Mouse (Mus musculus) kidney, postnatal 10 days (tissue): ENCODE data around the gene Gm1043.

Source experiments
- DNase-seq: peaks from one replicate; pipeline ENCODE4 v3.0.0; 2021; ENCODE audit warnings: mixed read lengths

Gm1043 gene

DNA sequence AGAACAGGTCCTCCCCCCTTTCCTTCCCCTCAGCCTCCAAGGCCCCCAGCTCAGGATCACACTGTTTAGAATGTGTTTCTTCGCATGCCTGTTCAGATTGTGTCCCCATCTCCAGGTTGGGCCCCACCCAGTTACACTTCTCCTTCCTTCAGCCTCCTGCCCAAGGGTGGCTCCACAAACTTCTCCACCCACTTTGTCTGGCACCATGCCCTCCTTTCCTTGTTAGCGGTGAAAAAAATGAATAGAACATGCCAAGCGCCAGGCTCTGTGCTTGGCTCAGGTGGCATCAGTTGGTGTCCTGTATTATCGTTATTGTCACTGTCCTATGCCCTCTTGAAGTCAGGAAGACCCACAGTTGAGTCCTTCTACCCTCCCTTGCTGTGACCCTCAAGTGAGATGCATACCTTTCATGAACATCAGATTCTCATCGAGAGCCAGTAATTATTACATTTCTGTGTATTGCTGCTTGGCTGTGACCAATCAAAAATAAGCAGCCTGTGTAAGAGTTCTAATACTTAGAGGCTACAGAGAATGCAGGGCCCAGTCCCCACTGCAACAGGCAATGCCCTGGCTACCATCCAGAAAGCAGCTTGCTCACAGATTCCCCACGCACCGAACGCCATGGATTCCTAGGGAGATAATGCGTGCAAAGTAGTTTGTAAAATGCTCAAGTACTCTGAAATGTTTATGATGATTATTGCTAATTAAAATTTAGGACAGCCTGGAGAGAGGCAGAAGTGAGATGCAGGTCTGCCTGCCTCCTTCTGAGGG is 128.0 kb downstream of the Gm1043 start:
- no peak for DNase-seq

DNA sequence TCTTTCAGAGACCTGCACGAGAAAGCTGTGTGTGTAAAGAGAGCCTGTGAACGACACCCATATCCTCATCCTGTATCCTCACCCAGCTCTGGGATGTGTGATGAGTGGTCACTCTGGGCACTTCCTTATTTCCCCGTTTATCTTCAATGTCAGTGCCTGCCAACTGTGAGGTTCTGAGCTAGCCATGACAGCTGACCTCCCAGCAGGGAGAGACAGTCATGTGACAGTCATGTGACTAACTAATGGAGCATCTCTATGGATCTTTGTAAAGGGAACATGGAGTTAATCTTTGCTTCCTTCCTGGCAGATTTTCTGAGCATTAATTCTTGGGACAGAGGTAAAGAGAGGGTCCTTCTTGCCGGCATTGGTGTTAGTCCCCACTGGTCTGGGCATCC is 128.5 kb downstream of the Gm1043 start:
- DNase-seq = no peak

- no peak for DNase-seq
These were observed 129.4 kb downstream of the Gm1043 start for GRCm38 (mm10) chr5:37214614-37215013.

GRCm38 (mm10) chr5:37215276-37215675 is 130.1 kb downstream of the Gm1043 start:
- DNase-seq = no peak

DNA sequence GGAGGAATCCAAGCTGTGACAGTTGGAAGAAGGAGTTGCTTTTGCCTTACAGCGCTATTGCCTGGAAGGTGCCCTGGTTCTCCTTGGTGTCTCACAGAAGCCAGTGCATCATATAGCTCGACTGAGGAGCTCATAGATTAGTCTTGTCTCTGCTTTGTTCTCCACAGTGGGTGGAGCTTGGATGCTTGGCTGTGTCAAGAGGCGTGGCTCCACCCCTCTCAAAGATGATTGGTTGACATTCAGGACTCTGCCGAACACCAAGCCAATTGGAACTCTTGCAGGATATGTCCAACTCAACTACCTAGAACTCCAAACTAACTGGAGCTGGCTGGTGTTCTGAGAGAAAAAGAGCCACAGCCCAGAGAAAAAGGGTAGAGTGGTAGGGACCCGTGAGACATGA is 134.4 kb downstream of the Gm1043 start:
- DNase-seq = no peak

DNA sequence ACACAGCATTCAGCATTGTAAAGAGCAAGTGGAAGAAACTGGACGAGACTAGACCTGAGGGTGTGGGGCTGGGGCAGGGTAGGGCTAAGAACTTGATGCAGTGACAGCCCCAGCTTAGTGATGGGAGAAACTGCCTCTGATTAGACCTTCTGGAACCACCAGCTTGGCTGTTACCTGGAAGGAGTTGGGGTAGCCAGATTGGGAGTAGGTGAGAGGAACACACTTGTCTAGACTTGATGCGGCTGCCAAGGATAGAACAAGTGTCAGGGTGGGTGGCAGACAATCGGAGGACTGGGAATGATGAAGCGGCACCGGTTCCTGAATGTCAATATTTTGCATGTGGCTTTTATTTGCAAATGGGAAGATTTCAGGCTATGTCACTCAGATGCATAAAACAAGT is 135.4 kb downstream of the Gm1043 start:
- DNase-seq = no peak

DNA sequence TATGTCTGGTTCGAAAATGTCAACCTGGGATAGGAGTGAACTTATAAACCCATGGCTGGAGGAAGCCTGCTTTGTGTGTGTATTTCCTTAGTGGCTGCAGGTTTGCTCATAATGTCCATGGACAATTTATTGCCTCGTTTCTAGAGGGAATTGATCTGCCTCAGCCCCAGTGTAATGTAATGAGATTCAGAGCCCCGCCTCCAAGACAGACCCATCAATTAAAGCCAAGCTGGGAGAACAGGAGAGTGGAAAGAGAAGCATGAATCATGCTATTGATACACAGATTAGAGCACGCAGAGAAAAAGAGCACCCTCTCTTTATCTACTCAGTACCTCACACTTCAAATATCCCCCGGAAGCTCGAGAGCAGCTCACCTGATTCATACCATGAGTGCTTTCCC is 136.4 kb downstream of the Gm1043 start:
- DNase-seq = no peak

DNA sequence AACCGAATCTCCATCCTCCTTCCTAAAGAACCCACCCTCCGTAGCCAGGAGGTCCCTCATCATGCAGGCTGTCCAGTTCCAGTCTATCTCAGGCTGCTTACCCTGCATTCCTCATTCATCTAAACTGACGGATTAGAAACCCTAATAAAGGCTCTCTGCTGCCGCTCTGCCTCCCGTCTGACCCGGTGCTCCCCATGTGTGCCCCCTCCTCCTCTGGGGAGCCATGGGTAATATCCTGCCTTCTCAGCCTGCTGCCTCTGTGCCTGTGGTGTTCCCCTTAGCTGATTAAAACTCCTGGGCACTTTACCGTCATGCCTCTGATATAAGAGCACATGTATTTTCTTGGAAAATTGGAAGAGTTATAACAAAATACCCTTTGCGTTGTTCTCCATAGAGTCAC is 137.1 kb downstream of the Gm1043 start:
- DNase-seq = no peak

- no peak for DNase-seq
These were observed 140.5 kb downstream of the Gm1043 start for GRCm38 (mm10) chr5:37225708-37226107.

DNA sequence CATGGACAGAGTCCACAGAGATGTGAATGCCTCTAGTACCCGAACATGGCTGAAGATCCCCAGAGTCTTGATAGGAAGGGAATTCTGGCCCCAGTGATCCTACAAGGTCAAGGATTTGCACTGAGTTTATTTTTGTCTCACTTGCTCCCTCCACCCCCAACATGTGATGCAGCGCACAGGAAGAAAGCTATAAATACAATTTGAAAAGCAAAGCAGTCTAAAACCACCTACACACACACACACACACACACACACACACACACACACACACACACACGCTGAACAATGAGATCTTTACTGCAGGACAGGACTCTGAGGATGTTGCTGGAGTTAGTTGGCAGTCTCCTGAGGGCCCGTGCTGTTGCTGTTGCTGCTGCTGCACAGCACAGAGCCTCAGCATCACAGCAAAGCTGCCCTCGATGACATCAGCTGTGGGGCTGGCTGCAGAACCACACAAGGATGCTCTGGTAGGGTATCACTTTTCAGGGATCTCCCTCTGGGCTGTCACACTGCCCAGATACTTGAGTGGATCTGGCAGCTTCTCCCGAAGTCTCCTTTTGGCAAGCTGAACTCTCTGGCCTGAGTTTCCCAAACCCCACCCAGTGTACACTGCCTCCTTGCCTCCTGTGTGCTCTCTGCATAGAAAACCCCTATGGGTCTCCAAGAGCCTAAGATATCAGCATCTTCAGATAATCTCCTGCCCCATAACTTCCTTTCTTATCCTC is 142.9 kb downstream of the Gm1043 start:
- no peak for DNase-seq

DNA sequence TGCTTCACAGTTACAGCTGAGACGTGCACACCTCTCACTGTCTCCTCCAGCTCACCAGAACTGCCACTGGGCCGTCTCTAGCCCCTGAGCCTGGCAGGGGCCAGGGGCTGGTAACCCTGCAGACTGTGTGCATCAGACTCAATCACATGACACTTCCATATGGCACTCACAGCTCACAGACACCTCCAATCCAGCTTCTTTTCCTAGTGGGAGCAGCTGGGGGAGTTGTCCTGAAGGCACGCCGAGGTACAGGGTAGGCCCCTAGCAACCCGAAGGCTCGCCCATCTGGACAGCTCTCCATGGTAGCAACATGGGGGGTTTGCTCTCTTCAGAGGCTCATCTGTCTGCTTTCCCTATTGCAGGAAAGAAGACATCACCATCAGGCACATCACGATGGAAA is 143.7 kb downstream of the Gm1043 start:
- DNase-seq = no peak

- DNase-seq = no peak
These were observed 147.9 kb downstream of the Gm1043 start for GRCm38 (mm10) chr5:37233010-37233557.

- DNase-seq = no peak
These were observed 153.5 kb downstream of the Gm1043 start for GRCm38 (mm10) chr5:37238654-37239053.

- peak; percentile 69 for DNase-seq
These were observed 155.4 kb downstream of the Gm1043 start for GRCm38 (mm10) chr5:37240550-37240949.

GRCm38 (mm10) chr5:37241224-37241623 is 156.1 kb downstream of the Gm1043 start:
- no peak for DNase-seq

DNA sequence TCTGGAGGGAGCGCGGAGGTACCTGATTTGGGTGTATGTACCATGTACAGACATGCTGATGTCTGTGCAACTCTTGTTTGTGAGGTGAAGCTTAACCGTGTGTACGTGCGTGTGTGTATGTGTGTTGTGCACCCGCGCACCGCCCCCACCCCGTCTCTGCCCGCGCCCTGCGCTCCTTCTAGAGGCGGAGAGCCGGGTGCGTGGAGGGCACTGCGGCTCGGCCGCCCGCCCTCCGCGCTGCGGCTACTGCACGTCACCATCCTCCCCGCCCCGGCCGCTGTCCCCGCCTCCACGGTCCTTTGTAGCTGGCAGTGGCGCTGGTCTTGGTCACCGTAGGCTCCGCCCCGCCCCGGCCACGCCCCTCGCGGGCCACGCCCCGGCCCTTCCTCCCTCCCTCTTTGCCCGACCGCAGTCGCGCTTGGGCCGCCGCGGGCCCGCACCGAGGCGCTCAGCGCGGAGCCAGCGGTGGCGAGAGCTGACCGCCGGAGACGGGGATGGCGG is 156.5 kb downstream of the Gm1043 start, which contains the start of gene Crmp1:
Crmp1 (plus strand) TSS at position 290 of the 501 bp plus-strand sequence.
- DNase-seq = peak; percentile 34

DNA sequence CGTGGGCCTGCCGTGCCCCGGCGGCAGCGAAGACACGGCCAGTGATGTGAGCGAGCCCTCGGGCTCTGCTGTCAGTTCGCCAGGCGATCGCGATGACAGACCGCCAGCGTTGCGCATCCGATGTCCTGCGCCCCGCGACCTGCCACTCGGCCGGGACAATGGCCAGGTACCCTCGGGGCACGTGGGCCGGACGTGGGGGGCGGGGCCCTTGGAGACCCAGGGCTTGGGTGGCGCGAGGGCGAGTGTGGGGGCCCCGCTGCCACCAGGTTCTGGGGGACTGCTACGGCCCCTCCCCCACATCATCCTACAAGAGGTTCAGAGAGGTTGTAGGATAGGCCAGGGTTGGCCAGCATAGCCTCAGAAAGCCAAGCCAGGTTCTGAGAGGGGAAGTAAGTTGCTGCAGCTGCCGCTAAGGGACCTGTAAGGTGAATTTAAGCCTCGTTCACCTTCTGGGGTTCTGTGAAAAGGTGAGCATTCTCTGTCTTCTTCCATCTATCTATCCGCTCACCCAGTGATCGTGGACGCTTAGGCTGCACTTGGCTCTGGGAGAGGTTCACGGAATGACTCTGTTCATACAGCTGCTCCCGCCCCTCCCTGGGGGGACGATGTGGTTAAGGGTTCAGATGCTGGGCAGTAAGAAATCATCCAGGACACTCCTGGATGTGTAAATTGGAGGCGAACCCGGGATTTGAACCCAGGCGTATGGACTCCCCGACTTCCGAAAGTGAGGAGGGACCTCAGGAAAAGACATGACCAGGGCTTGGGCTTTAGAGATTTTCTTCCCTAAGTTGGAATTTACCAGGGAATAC is 157.4 kb downstream of the Gm1043 start:
- DNase-seq = peak; percentile 18

- DNase-seq = peak; percentile 89
These were observed 158.2 kb downstream of the Gm1043 start for GRCm38 (mm10) chr5:37243169-37243886.

DNA sequence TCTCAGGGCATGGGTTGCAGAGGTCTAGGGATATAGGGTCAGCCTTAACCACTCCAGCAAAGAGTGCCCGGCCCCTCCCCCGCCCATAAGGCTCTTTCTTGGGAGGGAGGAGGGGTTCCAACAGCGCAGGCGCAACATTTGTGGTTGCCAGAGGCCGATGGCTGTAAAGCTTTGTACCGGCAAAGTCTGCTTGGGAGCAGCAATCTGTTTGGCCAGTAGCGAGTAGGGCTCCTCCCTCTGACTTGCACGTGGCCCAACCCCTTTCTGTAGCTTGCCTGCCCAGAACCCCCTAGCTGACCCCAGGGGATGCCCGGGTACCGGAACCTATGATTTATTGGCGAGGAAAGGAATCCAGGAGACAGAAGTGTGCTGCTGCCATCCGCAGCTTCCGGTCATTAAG is 159.0 kb downstream of the Gm1043 start:
- no peak for DNase-seq

GRCm38 (mm10) chr5:37244666-37245242 is 159.6 kb downstream of the Gm1043 start:
- DNase-seq = no peak

DNA sequence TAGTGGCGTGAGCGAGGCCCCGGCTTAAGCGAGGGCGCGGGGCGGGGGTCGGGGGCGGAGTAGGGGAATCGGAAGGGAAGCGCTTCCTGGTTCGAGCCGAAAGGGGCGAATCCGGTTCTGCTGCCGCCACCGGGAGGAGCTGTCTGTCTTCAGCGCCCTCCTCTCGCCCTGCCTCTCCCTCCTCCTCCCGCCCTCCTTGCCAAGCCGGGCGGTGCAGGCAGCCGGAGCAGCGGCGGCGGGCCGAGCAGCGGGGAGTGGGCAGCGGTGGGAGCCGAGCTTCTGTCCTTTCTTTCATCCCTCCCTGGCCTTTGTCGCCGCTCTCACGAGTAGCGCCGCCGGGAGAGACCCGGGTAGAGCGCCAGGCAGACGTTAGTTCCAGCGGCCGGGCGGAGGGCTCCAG is 160.5 kb downstream of the Gm1043 start:
- DNase-seq = peak; percentile 59
